Mouse (Mus musculus): ENCODE measurements around the gene Wwox.

The Wwox gene

DNA sequence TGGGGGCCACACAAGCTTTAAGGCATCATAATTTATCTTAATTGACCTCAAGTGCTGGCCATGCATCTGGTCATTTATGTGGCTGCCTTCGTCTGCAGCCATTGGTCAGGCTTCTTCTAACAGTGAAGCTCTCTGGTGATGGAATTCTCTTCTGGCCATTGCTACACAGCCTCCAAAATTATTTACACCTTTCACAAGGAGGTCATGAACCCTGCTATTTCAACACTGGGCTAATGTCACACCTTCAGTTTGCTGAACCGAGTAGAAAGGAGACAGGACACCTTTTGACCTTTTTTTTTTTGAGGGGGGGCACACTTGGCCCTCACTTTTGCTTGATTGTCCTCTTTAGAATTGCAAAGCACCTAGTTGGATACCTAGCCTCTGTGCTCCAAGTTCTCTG is 320.2 kb downstream of the Wwox start:
- DNase-seq, result no peak

DNA sequence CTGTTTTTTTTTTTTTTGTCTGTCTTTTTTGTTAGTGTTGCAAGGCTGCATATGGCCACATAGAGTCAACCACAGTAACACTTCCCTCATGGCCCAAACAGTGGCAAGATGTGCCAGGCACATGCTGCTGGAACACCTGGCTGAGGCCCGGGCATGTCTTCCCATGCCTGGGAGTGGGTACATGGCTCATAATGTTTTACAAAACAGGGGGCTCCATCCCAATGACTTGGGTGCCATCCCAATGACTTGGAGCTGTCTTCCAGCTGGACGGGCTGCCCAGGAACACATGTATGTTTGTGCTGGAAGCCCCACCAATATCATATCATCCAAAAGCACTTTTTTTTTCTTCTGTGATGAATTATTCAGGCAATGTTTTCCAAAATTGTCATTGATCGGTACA is 329.1 kb downstream of the Wwox start:
- DNase-seq, result no peak

DNA sequence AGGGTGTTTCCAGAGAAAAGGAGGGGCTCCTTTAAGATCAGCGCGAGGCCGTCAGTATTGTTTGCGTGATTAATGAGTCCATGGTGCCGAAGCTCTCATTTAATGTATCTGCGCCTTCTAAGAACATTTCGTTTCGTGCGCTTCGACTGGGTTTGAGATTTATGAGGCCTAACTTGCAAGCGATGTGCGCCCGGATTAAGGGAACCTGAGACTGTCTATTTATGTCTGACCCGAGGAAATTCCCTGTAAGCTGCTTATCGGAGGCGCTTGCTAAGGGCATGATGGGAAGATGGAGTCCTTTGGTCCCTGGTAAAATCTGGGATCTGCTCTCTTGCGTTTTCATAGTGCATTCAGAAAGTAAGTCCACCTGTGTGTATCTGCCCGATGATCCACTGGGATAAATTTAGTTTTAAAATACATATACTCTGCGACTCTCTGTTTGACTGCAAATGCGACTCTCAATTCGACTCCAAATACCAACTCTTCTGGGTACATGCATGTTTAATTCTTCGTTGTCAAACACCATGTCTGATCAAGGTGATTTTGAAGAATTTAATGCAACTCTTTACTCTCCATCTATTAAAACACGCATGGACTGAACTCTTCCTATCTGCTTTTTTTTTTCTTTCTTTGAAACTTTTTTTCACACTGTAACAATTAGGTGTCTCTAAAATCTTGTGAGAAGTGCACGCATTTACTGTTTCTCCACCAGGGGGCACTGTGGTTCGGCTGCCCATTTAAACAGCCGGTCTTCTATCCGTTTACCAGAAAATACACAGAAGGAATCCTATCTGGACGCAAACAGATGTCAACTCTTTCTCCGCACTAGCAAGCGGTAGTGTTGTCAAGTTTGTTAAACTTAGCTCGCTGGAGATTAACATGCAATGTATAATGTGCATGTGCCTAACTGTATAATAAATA is 331.7 kb downstream of the Wwox start:
- peak; percentile 43 to 69 for DNase-seq

DNA sequence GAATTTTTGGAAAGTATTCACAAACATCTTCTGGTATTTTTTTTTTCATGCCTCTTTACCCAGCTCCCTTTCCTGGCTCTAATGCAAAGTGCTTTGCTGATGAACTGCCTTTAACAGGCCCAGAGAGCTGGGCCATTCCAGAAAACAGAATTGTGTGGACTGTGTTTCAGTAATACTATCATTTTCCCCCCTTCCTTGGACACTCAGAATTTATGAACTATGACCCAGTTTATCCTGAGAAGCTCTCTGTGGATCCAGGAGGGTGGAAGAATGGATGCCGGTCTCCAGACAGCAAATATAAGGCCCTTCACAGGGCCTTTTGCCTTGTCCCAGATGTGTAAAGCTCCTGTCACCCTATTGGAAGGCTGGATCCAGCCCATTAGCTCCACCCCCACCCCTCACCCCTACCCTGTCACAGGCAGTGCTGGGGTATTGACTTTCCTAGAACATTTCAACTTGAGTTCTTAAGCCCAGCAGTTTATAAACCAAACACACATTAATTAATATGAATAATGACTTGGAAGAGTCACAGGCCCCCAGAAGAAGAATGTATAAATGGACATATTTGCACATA is 332.9 kb downstream of the Wwox start:
- DNase-seq, result no peak

DNA sequence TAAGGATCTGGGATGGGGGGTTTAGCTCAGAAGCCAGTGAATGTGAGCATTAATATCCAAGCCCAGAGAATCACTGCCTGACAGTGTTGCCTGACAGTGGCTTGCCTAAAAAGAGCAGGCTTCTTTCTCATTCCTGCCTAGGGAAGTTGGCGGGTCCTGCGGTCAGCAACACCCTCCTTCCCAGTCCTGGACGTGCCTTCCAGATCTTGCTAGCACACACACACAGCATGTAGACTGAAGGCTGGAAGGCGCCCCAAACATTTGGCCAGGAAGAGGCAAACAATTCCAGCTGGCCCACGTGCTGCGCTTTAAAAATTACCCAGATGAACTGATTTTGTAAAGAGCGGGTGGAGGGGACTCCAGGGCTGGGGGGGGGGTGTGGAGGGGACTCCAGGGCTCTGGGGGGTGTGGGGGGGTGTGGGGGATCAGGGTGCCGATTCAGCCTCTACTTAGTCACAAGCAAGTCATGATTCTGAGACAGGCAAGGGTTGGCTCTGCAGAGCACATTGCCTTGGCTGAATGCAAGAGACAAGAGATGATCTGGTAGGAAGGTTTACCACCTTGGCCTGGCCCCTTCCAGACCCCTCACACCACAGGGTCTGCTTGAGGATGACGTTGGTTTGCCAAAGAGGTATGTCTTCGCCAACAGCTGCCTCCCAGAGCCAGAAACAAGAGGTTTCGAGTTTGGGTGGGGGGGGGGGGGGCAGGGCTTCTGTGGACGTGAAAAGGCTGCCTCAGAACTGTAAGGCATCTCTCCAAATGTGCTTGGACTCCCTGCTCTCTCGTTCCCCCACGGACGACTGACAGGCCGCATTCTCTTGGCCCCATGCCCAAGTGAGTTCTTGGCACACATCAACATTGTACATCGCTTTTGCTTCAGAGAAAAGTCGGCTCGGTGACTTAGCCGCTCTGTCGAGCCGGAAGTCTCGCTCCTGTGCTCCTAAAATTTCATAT is 334.3 kb downstream of the Wwox start:
- DNase-seq, result no peak

DNA sequence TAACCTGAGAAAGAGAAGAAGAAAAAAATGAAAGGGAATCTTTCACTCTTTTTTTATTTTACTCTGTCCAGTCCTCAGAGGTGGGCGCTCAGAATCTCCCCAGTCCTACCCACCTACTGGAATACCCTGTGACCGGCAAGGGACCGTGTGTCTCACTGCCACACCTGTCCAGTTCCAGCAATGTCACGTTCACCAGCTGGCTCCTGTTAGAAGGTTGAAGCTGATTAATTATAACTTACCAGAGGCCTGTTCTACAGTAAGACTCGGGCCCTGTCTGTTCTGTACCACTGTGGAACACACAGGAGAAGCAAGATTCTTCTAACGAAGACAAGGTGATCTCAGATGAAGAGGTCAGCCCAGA is 334.9 kb downstream of the Wwox start:
- DNase-seq, result no peak

DNA sequence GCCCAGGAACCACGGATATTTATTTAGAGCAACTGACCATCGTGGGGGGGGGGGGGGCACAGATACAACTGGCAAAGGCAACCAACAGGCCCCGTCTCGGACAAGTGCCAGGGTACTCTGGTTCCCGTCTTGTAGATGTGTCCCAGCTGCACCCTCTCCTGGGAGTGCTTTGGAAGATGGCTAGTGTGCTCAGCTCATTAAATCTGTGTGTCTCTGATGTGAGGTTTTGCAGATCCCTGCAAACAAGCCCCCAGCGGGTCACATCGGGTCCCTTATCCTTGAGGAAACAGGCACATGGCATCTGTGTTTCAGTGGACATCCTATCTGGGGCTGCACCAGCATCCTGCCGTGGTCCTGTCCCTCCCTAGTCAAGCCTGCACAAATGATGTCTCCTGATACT is 336.1 kb downstream of the Wwox start:
- no peak for DNase-seq

DNA sequence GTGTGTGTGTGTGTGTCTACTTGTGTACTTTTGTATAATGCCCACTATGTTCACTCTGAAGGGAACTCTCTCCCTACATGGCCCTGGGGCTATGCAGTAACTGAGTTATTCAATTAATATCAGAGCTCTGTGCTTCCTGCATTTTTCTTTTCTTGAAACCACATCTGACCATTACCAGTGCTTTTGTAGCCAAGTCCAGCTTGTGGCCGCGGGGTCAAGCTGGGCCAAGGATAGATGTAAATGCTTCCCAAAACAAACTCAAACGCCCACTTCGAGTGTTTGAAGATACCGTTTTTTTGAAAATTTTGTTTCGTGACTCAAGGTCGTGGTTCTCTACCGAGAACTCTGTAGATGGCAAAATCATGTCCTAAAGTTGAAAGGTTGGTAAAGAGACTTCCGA is 337.2 kb downstream of the Wwox start:
- no peak for DNase-seq

DNA sequence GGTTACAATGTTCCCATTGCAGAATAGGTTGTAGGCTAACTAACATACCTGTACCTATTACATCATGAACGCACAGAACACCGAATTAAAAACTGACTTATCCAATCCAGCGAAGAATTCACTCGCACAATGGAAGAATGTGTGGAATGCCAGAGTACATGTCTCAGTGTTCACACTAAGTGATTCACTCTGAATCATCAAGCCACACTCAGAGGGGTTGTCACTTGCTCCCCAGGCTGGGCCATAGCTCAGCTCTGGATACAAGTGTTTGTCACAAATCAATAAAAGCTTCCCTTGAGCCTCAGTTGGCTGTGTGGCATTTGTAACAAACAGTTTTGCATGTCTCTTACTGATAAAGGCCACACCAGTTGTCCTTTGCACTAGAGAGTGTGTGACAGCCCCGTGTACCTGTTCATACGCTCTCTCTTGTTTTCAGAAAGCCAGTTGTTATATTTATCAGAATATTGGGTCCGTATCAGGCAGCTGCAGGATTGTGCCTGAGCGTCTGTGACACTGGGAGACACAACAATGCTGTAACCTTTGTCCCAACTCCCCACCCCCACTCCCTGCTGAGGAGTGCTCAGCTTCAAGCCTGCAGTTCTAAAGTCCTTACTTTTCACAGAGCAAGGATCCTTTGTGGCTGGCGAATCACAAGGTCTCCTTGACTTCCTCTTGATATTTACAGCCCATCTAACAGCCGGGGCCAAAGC is 338.0 kb downstream of the Wwox start:
- no peak for DNase-seq

DNA sequence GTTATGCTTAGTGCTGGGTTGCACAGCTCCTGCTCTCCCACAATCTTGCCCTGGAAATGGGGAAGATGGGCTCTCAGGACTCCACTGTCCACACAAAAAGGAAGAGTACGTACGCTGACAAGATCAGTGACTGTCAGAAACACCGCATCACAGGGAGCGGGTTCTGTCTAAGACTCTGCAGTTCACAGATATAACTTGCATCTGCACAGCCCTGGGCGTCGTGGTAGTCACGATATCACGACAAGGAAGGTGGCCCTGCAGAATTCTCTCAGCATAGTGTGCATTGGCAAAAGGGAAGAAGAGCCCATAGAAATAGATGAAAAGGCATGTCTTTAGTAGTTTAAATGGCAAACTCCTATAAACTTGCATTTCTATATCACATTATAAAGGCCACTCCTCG is 339.5 kb downstream of the Wwox start:
- no peak for DNase-seq

DNA sequence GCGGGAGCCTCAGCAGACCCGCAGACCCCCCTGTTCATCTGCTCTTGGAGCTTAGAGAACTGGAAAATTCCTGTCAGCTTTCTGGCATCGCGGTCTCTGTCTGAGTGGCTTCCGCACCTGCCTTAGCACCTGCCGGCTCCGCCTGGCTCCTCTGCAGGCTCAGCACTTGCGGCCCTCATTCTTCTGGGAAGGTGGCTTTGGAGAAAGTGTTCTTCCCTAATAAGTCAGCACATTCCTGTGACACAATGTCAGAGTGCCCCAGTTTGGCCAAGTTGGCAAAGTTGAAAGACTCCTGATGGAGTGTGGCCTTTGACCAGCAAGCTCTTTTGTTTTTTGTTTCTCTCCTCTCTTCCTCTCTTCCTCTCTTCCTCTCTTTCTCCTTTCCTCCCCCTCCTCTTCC is 343.9 kb downstream of the Wwox start:
- no peak for DNase-seq

DNA sequence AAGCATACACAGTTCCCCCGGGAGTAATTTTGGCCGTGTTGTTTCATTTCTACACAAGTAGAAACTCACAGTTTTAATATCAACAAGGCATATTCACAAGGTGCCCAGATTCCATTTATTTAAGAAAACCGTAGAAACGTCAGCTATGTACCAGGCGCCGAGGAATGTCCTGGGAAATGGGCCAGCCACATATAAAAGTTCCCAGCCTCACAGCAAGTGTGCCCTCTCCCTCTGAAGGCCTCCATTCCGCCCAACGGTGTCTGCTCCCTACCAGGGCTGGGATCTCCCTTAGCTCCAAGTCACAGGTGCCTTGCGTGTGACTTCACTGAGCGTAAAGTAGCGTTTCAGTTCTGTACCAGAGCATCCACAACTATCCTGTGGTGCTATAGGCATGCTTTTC is 346.4 kb downstream of the Wwox start:
- DNase-seq, result no peak

DNA sequence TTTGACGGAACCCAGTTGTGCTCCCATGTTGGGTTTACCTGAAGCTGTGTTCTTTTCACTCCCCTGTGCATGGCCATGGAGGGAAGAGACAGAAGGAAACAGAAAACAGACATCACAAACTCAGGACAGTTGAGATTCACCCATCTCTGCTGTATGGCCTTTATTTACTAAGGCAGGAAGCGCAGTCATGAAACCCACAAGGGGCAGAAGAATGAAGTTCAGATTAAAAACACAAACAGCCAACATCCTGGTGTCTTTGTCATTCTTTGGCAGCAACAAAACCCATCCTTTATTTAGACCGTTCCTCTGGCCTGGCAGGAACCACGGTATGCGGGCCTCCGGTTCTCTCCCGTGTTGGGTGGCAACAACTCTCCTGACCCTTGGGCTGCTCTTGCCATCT is 350.2 kb downstream of the Wwox start:
- no peak for DNase-seq

DNA sequence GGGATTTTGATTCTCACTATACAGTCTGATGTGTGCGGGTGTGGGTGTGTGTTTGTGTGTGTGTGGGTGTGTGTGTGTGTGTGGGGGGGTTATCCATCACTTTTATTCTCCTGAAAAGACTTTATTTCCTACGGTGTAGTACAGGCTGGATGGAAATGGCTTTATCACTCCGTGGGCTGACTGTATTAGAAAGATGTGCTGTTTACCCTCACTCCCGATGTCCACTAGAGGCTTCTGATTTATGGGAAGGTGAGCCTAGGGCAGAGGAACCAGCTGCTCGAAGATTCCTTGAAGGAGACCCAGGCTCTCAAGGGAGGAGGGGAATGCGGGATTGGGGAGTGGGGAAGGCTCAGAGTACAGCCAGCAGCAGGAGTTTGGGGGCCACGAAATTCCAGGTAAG is 351.3 kb downstream of the Wwox start:
- no peak for DNase-seq

DNA sequence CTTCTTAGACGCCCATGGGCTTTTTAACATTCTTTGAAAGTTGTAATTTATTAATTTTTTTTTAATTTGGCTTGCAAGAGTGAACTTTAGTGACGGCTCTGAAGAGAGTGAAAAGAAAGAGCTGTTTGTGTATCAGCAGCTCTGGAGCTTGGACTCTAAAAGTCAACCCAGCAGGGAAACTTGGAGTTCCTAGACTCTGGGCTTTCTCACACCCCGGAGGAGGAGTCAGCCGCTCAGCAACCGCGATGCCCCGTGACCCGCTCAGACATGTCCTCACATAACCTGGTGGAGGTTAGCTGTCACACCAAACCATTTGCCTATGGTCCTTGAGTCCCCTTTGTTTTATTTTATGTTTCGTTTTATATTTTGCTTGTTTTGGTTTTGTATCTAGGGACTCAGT is 354.2 kb downstream of the Wwox start:
- DNase-seq, result no peak

DNA sequence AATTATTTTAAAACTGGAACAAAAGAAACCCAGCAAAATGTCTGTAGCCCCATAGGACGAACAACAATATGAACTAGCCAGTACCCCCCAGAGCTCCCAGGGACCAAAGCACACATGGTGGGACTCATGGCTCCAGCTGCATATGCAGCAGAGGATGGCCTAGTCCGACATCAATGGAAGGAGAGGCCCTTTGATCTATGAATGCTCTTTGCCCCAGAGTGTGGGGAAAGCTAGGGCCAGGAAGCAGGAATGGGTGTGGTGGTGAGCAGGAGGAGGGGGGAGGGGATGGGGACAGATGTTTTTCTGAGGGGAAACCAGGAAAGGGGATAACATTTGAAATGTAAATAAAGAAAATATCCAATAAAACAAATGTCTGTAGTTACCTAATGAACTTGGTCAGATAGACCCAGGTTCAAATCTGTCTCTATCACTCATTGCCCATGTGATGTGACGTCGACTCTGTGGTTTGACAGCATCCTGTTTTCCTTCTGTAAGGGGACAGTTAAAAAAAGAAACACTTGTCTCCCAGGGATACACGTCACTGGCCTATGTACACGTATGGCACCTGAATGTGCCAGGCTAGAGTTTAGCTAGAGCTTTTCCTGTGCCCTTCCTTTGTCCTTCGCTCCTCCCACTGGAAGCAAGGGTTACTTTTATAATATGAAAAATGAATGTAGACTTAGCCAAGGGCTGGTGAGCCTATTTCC is 362.1 kb downstream of the Wwox start:
- DNase-seq, result no peak

DNA sequence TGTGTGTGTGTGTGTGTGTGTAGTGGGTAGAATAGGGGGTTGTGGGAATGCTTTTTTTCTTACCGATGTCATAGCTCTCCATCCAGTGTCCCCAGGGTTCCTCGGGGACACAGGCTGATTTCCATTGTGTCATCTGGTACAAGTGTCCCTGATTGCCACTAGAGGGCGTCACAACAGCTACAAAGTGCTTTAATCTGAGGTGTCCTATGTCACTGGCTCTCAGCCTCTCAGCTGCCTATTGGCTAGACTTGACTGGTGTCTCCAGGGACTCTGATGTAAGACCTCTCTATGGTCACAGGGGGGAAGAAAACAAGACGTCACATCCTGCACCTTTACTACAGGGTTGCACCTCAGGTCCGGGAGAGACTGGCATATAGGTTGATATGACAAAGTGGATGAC is 363.7 kb downstream of the Wwox start:
- peak in 1 of 2 experiments; percentile 9 for DNase-seq

DNA sequence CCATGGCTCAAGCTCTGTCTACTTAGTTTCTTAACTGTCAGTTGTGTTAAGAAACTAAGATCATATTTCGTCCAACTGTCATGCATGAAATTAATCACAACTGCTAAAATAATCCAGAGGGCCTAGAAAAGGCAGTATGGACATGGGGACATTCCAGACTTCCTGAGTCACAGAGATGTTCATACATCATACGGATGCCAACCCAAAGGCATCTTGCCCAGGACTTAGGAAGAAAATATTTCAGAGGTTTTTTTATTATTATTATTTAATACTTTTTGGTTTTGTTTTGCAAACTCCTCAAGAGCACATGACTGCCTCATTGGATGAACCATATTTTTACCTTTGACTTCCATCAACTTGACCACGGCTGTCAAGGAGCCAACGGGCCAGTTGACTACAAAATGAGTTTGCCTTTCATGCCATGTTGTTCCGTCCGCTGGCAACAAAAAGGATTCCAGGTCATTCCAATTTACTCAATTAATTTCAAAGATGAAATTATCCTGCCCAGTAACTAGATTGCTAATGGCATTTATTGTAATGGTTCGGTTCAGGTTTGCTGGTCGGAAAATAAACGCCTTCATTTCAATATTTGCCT is 367.5 kb downstream of the Wwox start:
- DNase-seq, result no peak

DNA sequence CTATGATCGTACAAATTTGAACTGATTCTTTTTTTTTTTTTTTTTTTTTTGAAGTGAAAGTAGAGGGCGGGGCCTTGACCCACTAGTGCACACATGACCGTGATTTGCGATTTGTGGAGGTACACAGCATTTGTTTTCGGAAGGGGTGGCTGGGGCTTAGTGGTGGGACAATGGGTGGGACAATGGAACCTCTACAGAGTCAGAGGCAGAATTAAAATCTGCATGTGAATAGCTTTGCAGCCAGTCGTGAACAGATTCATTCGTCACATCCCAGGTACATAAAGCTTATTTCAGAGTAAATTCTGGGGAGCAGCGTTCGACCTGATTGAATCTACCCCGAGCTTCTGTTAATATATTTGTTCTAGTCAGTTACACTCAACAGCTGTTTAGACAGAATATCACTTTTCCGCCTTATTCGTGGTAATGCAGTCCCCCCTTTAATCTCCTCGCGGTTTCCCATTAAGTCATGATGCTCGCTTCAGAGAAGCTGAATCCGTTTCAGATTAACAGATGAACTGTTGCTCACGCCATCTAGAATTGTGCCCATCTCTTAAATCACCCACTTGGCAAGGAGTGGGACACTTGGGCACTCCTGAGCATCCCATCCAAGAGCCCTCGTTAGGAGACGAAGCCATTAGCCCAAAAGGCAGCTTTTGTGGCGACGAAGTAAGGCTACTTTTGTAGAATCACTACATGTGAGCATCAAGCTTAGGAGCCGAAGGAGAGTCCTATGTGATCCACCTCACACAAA is 368.4 kb downstream of the Wwox start:
- no peak for DNase-seq

DNA sequence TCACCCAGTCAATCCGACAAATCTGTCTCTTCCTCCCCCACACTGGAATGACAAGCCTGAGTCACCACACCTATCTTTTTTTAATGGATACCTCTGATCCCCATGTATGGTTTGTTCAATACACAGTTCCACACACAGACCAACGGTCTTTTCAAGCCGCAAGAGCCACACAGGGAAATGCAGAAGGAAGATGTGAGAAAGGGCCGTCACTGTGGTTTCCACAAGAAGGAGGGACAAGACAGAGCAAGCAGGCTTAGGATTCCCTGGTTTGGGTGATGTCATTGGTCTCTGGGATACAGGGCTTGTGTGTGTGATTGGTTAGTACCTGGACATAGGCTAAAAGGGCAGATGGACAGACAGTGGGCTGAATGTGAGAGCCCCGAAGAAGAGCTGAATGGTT is 371.0 kb downstream of the Wwox start:
- no peak for DNase-seq

DNA sequence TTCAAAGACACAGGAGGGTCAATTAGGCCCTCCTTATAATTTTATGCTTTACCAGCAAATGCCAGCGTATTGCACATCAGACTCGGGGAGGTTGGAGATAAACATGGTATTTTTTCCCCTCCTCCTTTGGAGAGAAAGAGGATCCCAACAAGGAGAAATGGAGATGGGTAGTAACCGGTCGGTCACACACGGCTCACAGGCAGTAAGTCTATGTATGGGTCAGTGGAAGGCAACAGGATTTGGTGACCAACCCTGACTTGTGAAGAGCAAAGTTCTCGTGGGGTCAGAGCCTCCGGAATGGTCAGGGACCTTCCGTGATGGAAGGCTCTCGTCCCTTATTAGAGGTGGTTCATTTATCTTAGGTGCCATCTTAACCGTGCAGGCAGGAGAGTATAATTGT is 374.4 kb downstream of the Wwox start:
- DNase-seq, result no peak

Measured in spleen, adult 18-20 months (tissue).